Mouse (Mus musculus): ENCODE results near the gene Cdk2. TPM values are rescaled to one million over a fixed set of nuclear protein-coding genes. Genes with fewer than 3 reads are reported as not detected.

Gene Cdk2
- 12.2 TPM for polyA plus RNA-seq (2014; fragmentation: Illumina TruSeq; extraction: RNeasy Lipid Tissue Mini Kit (QIAGEN cat#74804); ENCODE audit: low read depth, low replicate concordance)

DNA sequence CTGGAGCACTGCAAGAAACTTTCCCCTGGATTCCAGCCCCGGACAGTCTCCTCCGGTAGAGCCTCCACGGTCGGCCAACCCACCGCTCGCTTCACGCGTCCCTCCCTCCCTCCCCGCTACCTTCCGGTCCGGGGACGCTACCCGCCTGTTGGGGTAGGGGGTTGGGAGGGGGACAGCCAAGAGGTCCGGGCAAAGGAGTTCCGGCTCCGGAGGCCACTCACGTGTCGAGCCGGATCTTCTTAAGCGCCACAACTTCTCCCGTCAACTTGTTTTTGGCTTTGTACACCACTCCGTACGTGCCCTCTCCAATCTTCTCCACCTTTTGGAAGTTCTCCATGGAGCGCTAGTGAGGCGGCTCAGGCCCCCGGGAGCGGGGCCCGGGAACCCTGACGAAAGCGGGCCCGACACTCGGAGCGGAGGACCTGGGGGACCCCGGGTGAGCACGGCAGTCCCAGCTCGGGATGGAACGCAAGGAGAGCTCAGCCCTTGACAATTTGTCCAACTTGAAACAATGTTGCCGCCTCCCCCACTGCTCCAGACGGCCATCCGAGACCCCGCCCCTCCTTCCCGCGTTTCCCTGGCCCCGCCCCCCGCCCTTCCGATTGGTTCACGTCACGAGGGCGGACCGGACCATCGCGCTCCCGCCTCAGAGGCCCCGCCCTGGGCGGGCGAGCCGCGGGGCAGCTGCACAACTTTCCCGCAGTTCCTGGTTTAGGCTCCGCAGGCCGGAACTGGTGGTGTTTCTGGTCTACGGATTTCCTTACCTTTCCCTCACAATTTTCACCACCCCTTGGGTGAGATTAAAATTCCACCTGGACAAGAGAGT, at the start of gene Cdk2:
Gene Cdk2, minus strand, starts transcription at position 541 of the 826 bp plus-strand sequence.

DNA sequence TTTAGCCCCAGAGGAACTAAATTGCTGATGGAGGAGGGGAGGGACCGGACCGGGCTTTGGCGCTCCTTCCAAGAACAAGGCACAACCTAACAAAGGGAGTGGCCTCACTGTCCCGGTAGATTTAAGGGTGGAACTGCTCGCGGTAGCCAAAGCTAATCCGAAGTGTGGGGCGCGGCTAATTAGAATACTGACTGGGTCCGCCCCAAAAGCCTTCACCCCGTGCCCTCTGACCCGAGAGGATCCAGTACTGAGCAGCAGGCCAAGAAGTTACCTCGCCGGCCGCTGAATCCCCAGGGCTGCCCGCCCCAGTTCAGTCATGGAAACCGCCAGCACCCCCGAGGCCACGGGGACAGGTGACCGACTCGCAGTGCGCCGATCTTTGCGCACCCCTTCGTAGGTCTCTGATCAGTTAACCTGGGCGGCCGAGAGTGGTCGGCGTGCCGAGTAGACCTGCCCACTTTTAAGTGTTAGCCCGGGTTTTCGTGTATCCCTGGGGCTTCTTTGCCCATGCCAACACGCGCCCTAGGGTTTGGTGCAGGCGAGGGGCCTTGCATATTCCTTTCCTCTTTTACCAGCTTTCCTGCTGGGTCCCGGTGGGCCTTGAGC, 42.9 kb upstream of the Cdk2 start, which contains the start of gene Pym1:
Gene Pym1, plus strand, starts transcription at position 244 of the 606 bp plus-strand sequence.

GRCm38 (mm10) chr10:128744680-128745601, 40.1 kb upstream of the Cdk2 start, which contains the start of gene Dgka:
Gene Dgka (minus strand): TSS chr10:128744855.

DNA sequence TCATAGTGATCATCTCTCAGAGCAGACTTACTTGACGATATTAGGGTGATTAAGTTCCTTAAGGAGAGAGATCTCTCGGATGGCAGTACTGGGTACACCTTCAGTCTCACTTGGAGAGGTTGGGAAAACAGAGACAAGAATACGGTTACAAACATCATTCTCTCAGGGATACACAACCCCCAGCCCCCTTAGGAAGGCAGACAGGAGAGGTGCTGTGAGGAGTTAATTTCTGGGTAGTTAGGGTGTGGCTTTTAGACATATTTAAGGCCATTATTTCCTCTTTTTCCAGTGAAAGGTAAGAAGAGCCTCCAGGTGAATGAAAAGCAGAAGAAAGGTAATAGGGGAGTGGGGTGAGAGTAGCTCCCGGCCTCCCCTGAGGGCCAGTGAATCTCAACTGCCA, 936 bp downstream of the Cdk2 start, which contains the start of gene Pmel:
Gene Pmel, plus strand, starts transcription at position 301 of the 400 bp plus-strand sequence.

GRCm38 (mm10) chr10:128695992-128696807, 8.6 kb downstream of the Cdk2 start, which contains the start of gene Rab5b:
Gene Rab5b (minus strand): TSS chr10:128696264.

GRCm38 (mm10) chr10:128673763-128674468, 30.9 kb downstream of the Cdk2 start, which contains the start of gene Suox:
Gene Suox (minus strand): TSS chr10:128674073.

Other genes with a start within 250 kb of the Cdk2 start
- 50.5 TPM for gene Smarcc2, start 245.8 kb downstream of the Cdk2 start, polyA plus RNA-seq (2014; fragmentation: Illumina TruSeq; extraction: RNeasy Lipid Tissue Mini Kit (QIAGEN cat#74804); ENCODE audit: low read depth, low replicate concordance)
- gene Myl6, start 210.9 kb downstream of the Cdk2 start, polyA plus RNA-seq (2014; fragmentation: Illumina TruSeq; extraction: RNeasy Lipid Tissue Mini Kit (QIAGEN cat#74804); ENCODE audit: low read depth, low replicate concordance) = 64.3 TPM
- not detected for gene Myl6b, start 206.3 kb downstream of the Cdk2 start, polyA plus RNA-seq (2014; fragmentation: Illumina TruSeq; extraction: RNeasy Lipid Tissue Mini Kit (QIAGEN cat#74804); ENCODE audit: low read depth, low replicate concordance)
- gene Esyt1, start 179.2 kb downstream of the Cdk2 start, polyA plus RNA-seq (2014; fragmentation: Illumina TruSeq; extraction: RNeasy Lipid Tissue Mini Kit (QIAGEN cat#74804); ENCODE audit: low read depth, low replicate concordance) = 5.1 TPM
- gene Zc3h10, start 157.3 kb downstream of the Cdk2 start, polyA plus RNA-seq (2014; fragmentation: Illumina TruSeq; extraction: RNeasy Lipid Tissue Mini Kit (QIAGEN cat#74804); ENCODE audit: low read depth, low replicate concordance) = 0.82 TPM
- gene Rpl41, start 155.7 kb downstream of the Cdk2 start, polyA plus RNA-seq (2014; fragmentation: Illumina TruSeq; extraction: RNeasy Lipid Tissue Mini Kit (QIAGEN cat#74804); ENCODE audit: low read depth, low replicate concordance) = 12.5 TPM
- gene Pa2g4, start 139.0 kb downstream of the Cdk2 start, polyA plus RNA-seq (2014; fragmentation: Illumina TruSeq; extraction: RNeasy Lipid Tissue Mini Kit (QIAGEN cat#74804); ENCODE audit: low read depth, low replicate concordance) = 91.8 TPM
- 2.4 TPM for gene Erbb3, start 115.4 kb downstream of the Cdk2 start, polyA plus RNA-seq (2014; fragmentation: Illumina TruSeq; extraction: RNeasy Lipid Tissue Mini Kit (QIAGEN cat#74804); ENCODE audit: low read depth, low replicate concordance)
- gene Rps26, start 78.3 kb downstream of the Cdk2 start, polyA plus RNA-seq (2014; fragmentation: Illumina TruSeq; extraction: RNeasy Lipid Tissue Mini Kit (QIAGEN cat#74804); ENCODE audit: low read depth, low replicate concordance) = 12.2 TPM
- gene Ikzf4, start 59.0 kb downstream of the Cdk2 start, polyA plus RNA-seq (2014; fragmentation: Illumina TruSeq; extraction: RNeasy Lipid Tissue Mini Kit (QIAGEN cat#74804); ENCODE audit: low read depth, low replicate concordance) = 1.5 TPM
- 13.9 TPM for gene Suox, start 31.0 kb downstream of the Cdk2 start, polyA plus RNA-seq (2014; fragmentation: Illumina TruSeq; extraction: RNeasy Lipid Tissue Mini Kit (QIAGEN cat#74804); ENCODE audit: low read depth, low replicate concordance)
- gene Rab5b, start 8.8 kb downstream of the Cdk2 start, polyA plus RNA-seq (2014; fragmentation: Illumina TruSeq; extraction: RNeasy Lipid Tissue Mini Kit (QIAGEN cat#74804); ENCODE audit: low read depth, low replicate concordance) = 151 TPM
- gene Pmel, start 836 bp downstream of the Cdk2 start, polyA plus RNA-seq (2014; fragmentation: Illumina TruSeq; extraction: RNeasy Lipid Tissue Mini Kit (QIAGEN cat#74804); ENCODE audit: low read depth, low replicate concordance) = not detected
- gene Dgka, start 39.8 kb upstream of the Cdk2 start, polyA plus RNA-seq (2014; fragmentation: Illumina TruSeq; extraction: RNeasy Lipid Tissue Mini Kit (QIAGEN cat#74804); ENCODE audit: low read depth, low replicate concordance) = 9.4 TPM
- gene Pym1, start 42.9 kb upstream of the Cdk2 start, polyA plus RNA-seq (2014; fragmentation: Illumina TruSeq; extraction: RNeasy Lipid Tissue Mini Kit (QIAGEN cat#74804); ENCODE audit: low read depth, low replicate concordance) = 0.93 TPM
- gene Mmp19, start 85.9 kb upstream of the Cdk2 start, polyA plus RNA-seq (2014; fragmentation: Illumina TruSeq; extraction: RNeasy Lipid Tissue Mini Kit (QIAGEN cat#74804); ENCODE audit: low read depth, low replicate concordance) = 56.4 TPM
- gene Dnajc14, start 99.0 kb upstream of the Cdk2 start, polyA plus RNA-seq (2014; fragmentation: Illumina TruSeq; extraction: RNeasy Lipid Tissue Mini Kit (QIAGEN cat#74804); ENCODE audit: low read depth, low replicate concordance) = 46.9 TPM
- 4.3 TPM for gene Tmem198b, start 99.3 kb upstream of the Cdk2 start, polyA plus RNA-seq (2014; fragmentation: Illumina TruSeq; extraction: RNeasy Lipid Tissue Mini Kit (QIAGEN cat#74804); ENCODE audit: low read depth, low replicate concordance)
- 390 TPM for gene Sarnp, start 112.3 kb upstream of the Cdk2 start, polyA plus RNA-seq (2014; fragmentation: Illumina TruSeq; extraction: RNeasy Lipid Tissue Mini Kit (QIAGEN cat#74804); ENCODE audit: low read depth, low replicate concordance)
- 145 TPM for gene Ormdl2, start 116.6 kb upstream of the Cdk2 start, polyA plus RNA-seq (2014; fragmentation: Illumina TruSeq; extraction: RNeasy Lipid Tissue Mini Kit (QIAGEN cat#74804); ENCODE audit: low read depth, low replicate concordance)
- gene Gdf11, start 186.7 kb upstream of the Cdk2 start, polyA plus RNA-seq (2014; fragmentation: Illumina TruSeq; extraction: RNeasy Lipid Tissue Mini Kit (QIAGEN cat#74804); ENCODE audit: low read depth, low replicate concordance) = 2.2 TPM
- gene Cd63, start 196.0 kb upstream of the Cdk2 start, polyA plus RNA-seq (2014; fragmentation: Illumina TruSeq; extraction: RNeasy Lipid Tissue Mini Kit (QIAGEN cat#74804); ENCODE audit: low read depth, low replicate concordance) = 432 TPM
- 3.8 TPM for gene Rdh5, start 217.9 kb upstream of the Cdk2 start, polyA plus RNA-seq (2014; fragmentation: Illumina TruSeq; extraction: RNeasy Lipid Tissue Mini Kit (QIAGEN cat#74804); ENCODE audit: low read depth, low replicate concordance)
- 12.7 TPM for gene Bloc1s1, start 219.0 kb upstream of the Cdk2 start, polyA plus RNA-seq (2014; fragmentation: Illumina TruSeq; extraction: RNeasy Lipid Tissue Mini Kit (QIAGEN cat#74804); ENCODE audit: low read depth, low replicate concordance)
- gene Itga7, start 228.8 kb upstream of the Cdk2 start, polyA plus RNA-seq (2014; fragmentation: Illumina TruSeq; extraction: RNeasy Lipid Tissue Mini Kit (QIAGEN cat#74804); ENCODE audit: low read depth, low replicate concordance) = 0.35 TPM

Measured in adrenal gland, adult 10 weeks (tissue).